Mouse (Mus musculus) lung, postnatal 0 days (tissue): ENCODE data around the gene Shb.

Experiments used
- CTCF ChIP-seq: IDR thresholded peaks from 2 replicates; pipeline ENCODE4 v1.5.1; 2016; ENCODE audit warnings: antibody characterized with exemption, mild to moderate bottlenecking
- EP300 ChIP-seq: IDR thresholded peaks from 2 replicates; pipeline ENCODE4 v1.6.1; 2016; ENCODE audit warnings: antibody characterized with exemption, mild to moderate bottlenecking, control low read depth

- TF ChIP-seq CTCF (no peak), EP300 (no peak)
These were observed 42.4 kb upstream of the Shb start for GRCm38 (mm10) chr4:45574614-45575169.
